Mouse (Mus musculus) hindbrain, embryonic 16.5 days (tissue): Measurements from ENCODE around the gene Olfr530. TPM values are rescaled to one million over a fixed set of nuclear protein-coding genes. Genes with fewer than 3 reads are reported as not detected.

Source experiments
- polyA plus RNA-seq: library from polyadenylated mRNA; unstranded; fragments of >200 nt; fragmentation: Nextera tagmentation; extraction: Ambion mirVana; gene quantifications from 2 replicates; pipeline ENCODE4 v1.2.1, GENCODE M21; 2015

Gene Olfr530
- polyA plus RNA-seq, 1 experiment from 2014 or later = not detected

Other genes starting within 250 kb of the Olfr530 start
- gene Mtg1, start 238.8 kb downstream of the Olfr530 start, polyA plus RNA-seq = 31.1 and 32.1 TPM in 2 replicates
- 30.8 and 31.2 TPM in 2 replicates for gene Sprn, start 221.5 kb downstream of the Olfr530 start, polyA plus RNA-seq
- not detected in 2 replicates for gene Olfr522, start 211.6 kb downstream of the Olfr530 start, polyA plus RNA-seq
- gene Olfr523, start 203.1 kb downstream of the Olfr530 start, polyA plus RNA-seq = not detected in 2 replicates
- not detected in 2 replicates for gene Olfr524, start 170.4 kb downstream of the Olfr530 start, polyA plus RNA-seq
- not detected in 2 replicates for gene Cd163l1, start 158.1 kb downstream of the Olfr530 start, polyA plus RNA-seq
- not detected in 2 replicates for gene 5830411N06Rik, start 129.0 kb downstream of the Olfr530 start, polyA plus RNA-seq
- not detected in 2 replicates for gene Olfr525, start 55.5 kb downstream of the Olfr530 start, polyA plus RNA-seq
- not detected in 2 replicates for gene Olfr527, start 42.3 kb downstream of the Olfr530 start, polyA plus RNA-seq
- not detected in 2 replicates for gene Olfr60, start 14.7 kb downstream of the Olfr530 start, polyA plus RNA-seq
- gene Olfr531, start 26.6 kb upstream of the Olfr530 start, polyA plus RNA-seq = not detected in 2 replicates
- gene Olfr532, start 45.3 kb upstream of the Olfr530 start, polyA plus RNA-seq = not detected in 2 replicates
- not detected in 2 replicates for gene Olfr533, start 87.0 kb upstream of the Olfr530 start, polyA plus RNA-seq
- not detected in 2 replicates for gene Olfr535, start 107.9 kb upstream of the Olfr530 start, polyA plus RNA-seq
- not detected in 2 replicates for gene Olfr536, start 131.1 kb upstream of the Olfr530 start, polyA plus RNA-seq
- not detected in 2 replicates for gene Olfr538, start 191.6 kb upstream of the Olfr530 start, polyA plus RNA-seq
- 0.05 TPM in 1 of 2 replicates, not detected in the other for gene Olfr46, start 224.9 kb upstream of the Olfr530 start, polyA plus RNA-seq